Comparison of ENCODE assay signal across 10 mouse cellular contexts in genomic region chr5:62480967-62481366, GRCm38 (mm10).
A peak's percentile ranks its signal among the peaks of the same experiment; 100 is the strongest.
DNase-seq lines count a peak whose midpoint lies in the region; TF ChIP-seq lines count a peak whose summit lies in the region.
"Had no signal": no experiment of that assay in that cellular context is flagged by ENCODE, and none has a peak within 500 bp of the region (broad histone marks: within the 10 kb centered on the region; RNA-seq: fewer than 3 reads in every experiment).

No protein-coding gene starts in this region.

- no peaks in the 10 kb centered on the region for H3K4me1 ChIP-seq in E14TG2a.4 (replicated peaks; ENCODE audit: low read depth, low read length)

- H3K9me3 ChIP-seq in E14TG2a.4 (ENCODE audit: low read length), result no peaks in the 10 kb centered on the region

- no peak overlapping the region for H3K4me3 ChIP-seq in E14TG2a.4 (replicated peaks; ENCODE audit: low read length)

- DNase-seq in layer of hippocampus, adult 11-12 months (ENCODE audit: low spot score), result peak; percentile 20
- no peak for DNase-seq in layer of hippocampus, postnatal 10 days (ENCODE audit: low spot score in 2 of 2)
- DNase-seq in ZHBTc4 (ENCODE audit: low read depth, low spot score), result peak; percentile 4
- peak; percentile 27 for DNase-seq in mesoderm, embryonic 11.5 days (ENCODE audit: low read depth, low spot score)
- DNase-seq in ovary, postnatal 14 days (ENCODE audit: low spot score), result no peak
- DNase-seq in thymus, postnatal 10 days (ENCODE audit: low spot score in 2 of 2), result no peak
- no peak for DNase-seq in lung, postnatal 4 days
- DNase-seq: cerebellum, adult 9-11 months; kidney, adult 8-10 months had no signal

- TF ChIP-seq CTCF in E14TG2a.4 (conservative IDR thresholded peaks at IDR 0.05; ENCODE audit: low read length), result peak; percentile 25; the same call in 1 of the 2 replicates

- no peaks in the 10 kb centered on the region for H3K36me3 ChIP-seq in E14TG2a.4 (ENCODE audit: insufficient read depth, low read length)

- no peaks in the 10 kb centered on the region for H3K27me3 ChIP-seq in E14TG2a.4 (ENCODE audit: insufficient read depth, low read length)

Comparison
In these comparisons a context has a peak if more than half of its experiments do, and no peak if none do; other contexts are left out.
1. DNase-seq: peak in layer of hippocampus, adult 11-12 months (single experiment), ZHBTc4 (single experiment) and mesoderm, embryonic 11.5 days (single experiment); none in layer of hippocampus, postnatal 10 days (0 of 2), ovary, postnatal 14 days (single experiment), thymus, postnatal 10 days (0 of 2) and lung, postnatal 4 days (0 of 2).